Mouse (Mus musculus) MEL (cell line): ENCODE data around the gene Cpxm2. TPM values are rescaled to one million over a fixed set of nuclear protein-coding genes. Genes with fewer than 3 reads are reported as not detected.

Experiments
- DNase-seq: peaks from one replicate; pipeline ENCODE4 v3.0.0; 2011; ENCODE audit warnings: low read depth, low spot score
- H3K27ac ChIP-seq: 2 replicates; pipeline ENCODE4 v1.5.1; 2012; ENCODE audit warnings: low read depth, mild to moderate bottlenecking, control low read depth, low read length, moderate library complexity; ENCODE audit not compliant: control insufficient read depth
- H3K27me3 ChIP-seq, 2 experiments: fragments of 150-350 bp in 1 of 2; sonication (generic) in 1 of 2; 2 replicates each; pipeline ENCODE4 v1.6.1; 2012; ENCODE audit warnings: low read length in 2 of 2, mild to moderate bottlenecking in 2 of 2, improper control_type of control experiment in 1 of 2, moderate library complexity in 1 of 2; ENCODE audit not compliant: insufficient read depth in 2 of 2, control insufficient read depth in 1 of 2
- H3K36me3 ChIP-seq, 2 experiments: 2 replicates each; pipeline ENCODE4 v1.6.1; 2012 to 2014; ENCODE audit warnings: low read length in 2 of 2, improper control_type of control experiment in 1 of 2, inconsistent platforms in 1 of 2, mild to moderate bottlenecking in 1 of 2; ENCODE audit not compliant: insufficient read depth in 2 of 2, control insufficient read depth in 1 of 2
- H3K4me1 ChIP-seq, 2 experiments: fragments of 150-350 bp in 1 of 2; sonication (generic) in 1 of 2; 2 replicates each; pipeline ENCODE4 v1.6.1; 2012; ENCODE audit warnings: low read length in 2 of 2, improper control_type of control experiment in 1 of 2, mild to moderate bottlenecking in 1 of 2; ENCODE audit not compliant: insufficient read depth in 2 of 2, control insufficient read depth in 1 of 2
- H3K4me3 ChIP-seq, 2 experiments: fragments of 150-350 bp in 1 of 2; sonication (generic) in 1 of 2; 2 replicates each; pipeline ENCODE4 v1.5.1; 2012; ENCODE audit warnings: low read depth in 2 of 2, low read length in 2 of 2, mild to moderate bottlenecking in 2 of 2, moderate library complexity in 2 of 2, control low read depth in 1 of 2, improper control_type of control experiment in 1 of 2; ENCODE audit not compliant: control insufficient read depth in 1 of 2, insufficient read depth in 1 of 2
- H3K79me2 ChIP-seq: 2 replicates; pipeline ENCODE4 v1.6.1; 2012; ENCODE audit warnings: mild to moderate bottlenecking, low read length, moderate library complexity; ENCODE audit not compliant: control insufficient read depth, poor library complexity, insufficient read depth
- H3K9ac ChIP-seq: 2 replicates; pipeline ENCODE4 v1.6.1; 2012; ENCODE audit warnings: low read depth, mild to moderate bottlenecking, control low read depth, low read length, moderate library complexity; ENCODE audit not compliant: control insufficient read depth, poor library complexity, severe bottlenecking
- H3K9me3 ChIP-seq: fragments of 150-350 bp; sonication (generic); replicated peaks from 2 replicates; pipeline ENCODE4 v1.6.1; 2012; ENCODE audit warnings: mild to moderate bottlenecking, low read length, improper control_type of control experiment, moderate library complexity; ENCODE audit not compliant: insufficient read depth
- CHD2 ChIP-seq: IDR thresholded peaks from 2 replicates; pipeline ENCODE4 v1.6.1; 2011; ENCODE audit warnings: low read length, improper control_type of control experiment
- CTCF ChIP-seq, 3 experiments: IDR thresholded peaks in 2 of 3; conservative IDR thresholded peaks in 1 of 3; 2 replicates each; pipeline ENCODE4 v1.5.1; 2011 to 2012; ENCODE audit warnings: low read length in 3 of 3, low read depth in 2 of 3, mild to moderate bottlenecking in 2 of 3, improper control_type of control experiment in 1 of 3, inconsistent platforms in 1 of 3, mixed read lengths in 1 of 3, moderate library complexity in 1 of 3; ENCODE audit not compliant: control insufficient read depth in 1 of 3, insufficient read depth in 1 of 3, poor library complexity in 1 of 3, severe bottlenecking in 1 of 3
- E2F4 ChIP-seq: IDR thresholded peaks from 2 replicates; pipeline ENCODE4 v1.6.1; 2011; ENCODE audit warnings: low read depth, low read length, improper control_type of control experiment, borderline replicate concordance
- ELF1 ChIP-seq: IDR thresholded peaks from 2 replicates; pipeline ENCODE4 v1.6.1; 2014; ENCODE audit warnings: low read depth, mild to moderate bottlenecking, inconsistent platforms, low read length, improper control_type of control experiment, moderate library complexity
- ETS1 ChIP-seq: IDR thresholded peaks from 2 replicates; pipeline ENCODE4 v1.6.1; 2012; ENCODE audit warnings: low read depth, mild to moderate bottlenecking, inconsistent platforms, low read length, improper control_type of control experiment, moderate library complexity
- GABPA ChIP-seq: IDR thresholded peaks from 2 replicates; pipeline ENCODE4 v1.6.1; 2012; ENCODE audit warnings: low read depth, mild to moderate bottlenecking, inconsistent platforms, low read length, improper control_type of control experiment, moderate library complexity
- GATA1 ChIP-seq: IDR thresholded peaks from 2 replicates; pipeline ENCODE4 v1.6.1; 2011; ENCODE audit warnings: low read depth, low read length, improper control_type of control experiment
- HCFC1 ChIP-seq: IDR thresholded peaks from 2 replicates; pipeline ENCODE4 v1.6.1; 2012; ENCODE audit warnings: low read depth, mild to moderate bottlenecking, inconsistent platforms, low read length, improper control_type of control experiment, moderate library complexity
- JUND ChIP-seq: IDR thresholded peaks from 2 replicates; pipeline ENCODE4 v1.6.1; 2011; ENCODE audit warnings: low read depth, mild to moderate bottlenecking, improper control_type of control experiment, low read length
- KAT2A ChIP-seq: conservative IDR thresholded peaks from 2 replicates; pipeline ENCODE4 v1.6.1; 2012; ENCODE audit warnings: low read depth, low read length, improper control_type of control experiment, inconsistent platforms
- MAFK ChIP-seq: IDR thresholded peaks from 2 replicates; pipeline ENCODE4 v1.6.1; 2011; ENCODE audit warnings: low read depth, mild to moderate bottlenecking, low read length, improper control_type of control experiment, borderline replicate concordance
- MAX ChIP-seq: IDR thresholded peaks from 2 replicates; pipeline ENCODE4 v1.6.1; 2011; ENCODE audit warnings: low read length, improper control_type of control experiment
- MAZ ChIP-seq: IDR thresholded peaks from 2 replicates; pipeline ENCODE4 v1.6.1; 2012; ENCODE audit warnings: low read depth, mild to moderate bottlenecking, inconsistent platforms, low read length, improper control_type of control experiment
- MEF2A ChIP-seq: IDR thresholded peaks from 2 replicates; pipeline ENCODE4 v1.6.1; 2014; ENCODE audit warnings: low read depth, mild to moderate bottlenecking, inconsistent platforms, low read length, improper control_type of control experiment; ENCODE audit not compliant: poor library complexity, insufficient replicate concordance, severe bottlenecking; ENCODE audit errors: extremely low read depth
- MYB ChIP-seq: IDR thresholded peaks from 2 replicates; pipeline ENCODE4 v1.6.1; 2011; ENCODE audit warnings: mild to moderate bottlenecking, low read depth, low read length, improper control_type of control experiment
- NELFE ChIP-seq: IDR thresholded peaks from 2 replicates; pipeline ENCODE4 v1.6.1; 2011; ENCODE audit warnings: low read depth, low read length, improper control_type of control experiment
- POLR2A ChIP-seq, 2 experiments: IDR thresholded peaks; 2 replicates each; pipeline ENCODE4 v1.6.1; 2011 to 2012; ENCODE audit warnings: low read length in 2 of 2, mild to moderate bottlenecking in 2 of 2, control low read depth in 1 of 2, improper control_type of control experiment in 1 of 2, low read depth in 1 of 2, moderate library complexity in 1 of 2; ENCODE audit not compliant: control insufficient read depth in 1 of 2, insufficient read depth in 1 of 2, poor library complexity in 1 of 2
- POLR2AphosphoS2 ChIP-seq: IDR thresholded peaks from 2 replicates; pipeline ENCODE4 v1.6.1; 2011; ENCODE audit warnings: low read length, improper control_type of control experiment
- RCOR1 ChIP-seq: IDR thresholded peaks from 2 replicates; pipeline ENCODE4 v1.6.1; 2012; ENCODE audit warnings: low read depth, mild to moderate bottlenecking, inconsistent platforms, low read length, improper control_type of control experiment
- SIN3A ChIP-seq: IDR thresholded peaks from 2 replicates; pipeline ENCODE4 v1.6.1; 2012; ENCODE audit warnings: low read length, improper control_type of control experiment, inconsistent platforms
- TAL1 ChIP-seq: IDR thresholded peaks from 2 replicates; pipeline ENCODE4 v1.6.1; 2012; ENCODE audit warnings: mild to moderate bottlenecking, inconsistent platforms, low read length, moderate library complexity, mixed read lengths
- UBTF ChIP-seq: IDR thresholded peaks from 2 replicates; pipeline ENCODE4 v1.6.1; 2012; ENCODE audit warnings: low read depth, mild to moderate bottlenecking, inconsistent platforms, low read length, improper control_type of control experiment, moderate library complexity, borderline replicate concordance; ENCODE audit not compliant: insufficient read depth
- USF2 ChIP-seq, 2 experiments: IDR thresholded peaks; 2 replicates each; pipeline ENCODE4 v1.6.1; 2011 to 2012; ENCODE audit warnings: improper control_type of control experiment in 2 of 2, low read length in 2 of 2, borderline replicate concordance in 1 of 2, inconsistent platforms in 1 of 2, low read depth in 1 of 2, mild to moderate bottlenecking in 1 of 2; ENCODE audit not compliant: insufficient read depth in 1 of 2
- ZC3H11A ChIP-seq: IDR thresholded peaks from 2 replicates; pipeline ENCODE4 v1.6.1; 2012; ENCODE audit warnings: low read depth, mild to moderate bottlenecking, inconsistent platforms, low read length, improper control_type of control experiment
- ZMIZ1 ChIP-seq: IDR thresholded peaks from 2 replicates; pipeline ENCODE4 v1.6.1; 2012; ENCODE audit warnings: low read depth, mild to moderate bottlenecking, inconsistent platforms, low read length, improper control_type of control experiment, moderate library complexity
- ZNF384 ChIP-seq: IDR thresholded peaks from 2 replicates; pipeline ENCODE4 v1.6.1; 2012; ENCODE audit warnings: low read depth, mild to moderate bottlenecking, inconsistent platforms, low read length, improper control_type of control experiment
- polyA plus RNA-seq, 2 experiments: library from polyadenylated mRNA; stranded (reverse) in 1 of 2; unstranded in 1 of 2; fragments of >175 nt in 1 of 2; fragments of >200 nt in 1 of 2; gene quantifications; 2 replicates each; pipeline versions ENCODE4 v1.2.1 to v1.2.4; 2012; ENCODE audit warnings: low replicate concordance in 2 of 2, low read depth in 1 of 2; ENCODE audit not compliant: insufficient read length in 2 of 2, insufficient read depth in 1 of 2, missing spikeins in 1 of 2
- total RNA-seq: library from RNA; depleted of rRNA; stranded (reverse); fragments of 300-350 nt; gene quantifications from 2 replicates; pipeline ENCODE4 v1.2.3, GENCODE M21; 2012

Cpxm2 gene
- total and polyA plus RNA-seq, 3 experiments, result not detected

GRCm38 (mm10) chr7:132169419-132170169 lies 15.1 kb upstream of the Cpxm2 start:
- H3K9me3 ChIP-seq, result no peaks in the 10 kb centered on the region
- H3K79me2 ChIP-seq, result no peaks in the 10 kb centered on the region
- no peaks in the 10 kb centered on the region for H3K4me1 ChIP-seq
- TF ChIP-seq GATA1 (no peak), ZNF384 (no peak), ZMIZ1 (no peak), E2F4 (no peak), ZC3H11A (no peak), NELFE (no peak), MAZ (no peak), MYB (no peak), SIN3A (no peak), MAX (no peak), ELF1 (no peak), HCFC1 (no peak), GABPA (no peak), RCOR1 (no peak), MEF2A (no peak), USF2 (IDR thresholded peaks at IDR 0.05; ENCODE audit: borderline replicate concordance in 1 of 2, insufficient read depth in 1 of 2, low read depth in 1 of 2, low read length in 2 of 2) (no peak), UBTF (no peak), KAT2A (no peak), POLR2AphosphoS2 (no peak)
- TF ChIP-seq, all 39 proteins: peak for 0
- DNase-seq, result no peak
- H3K36me3 ChIP-seq, result no peaks in the 10 kb centered on the region
- H3K4me3 ChIP-seq, result no peak overlapping the region
- no peak overlapping the region for H3K27ac ChIP-seq
- no peak overlapping the region for H3K9ac ChIP-seq
- peaks cover 0 to 3% of the 10 kb centered on the region in 2 experiments; a peak in 2 of 4 replicates for H3K27me3 ChIP-seq

GRCm38 (mm10) chr7:132167239-132167638 lies 12.7 kb upstream of the Cpxm2 start:
- Histone ChIP-seq H3K27ac (no peak overlapping the region), H3K9me3 (no peaks in the 10 kb centered on the region), H3K4me1 (no peaks in the 10 kb centered on the region), H3K79me2 (no peaks in the 10 kb centered on the region), H3K36me3 (no peaks in the 10 kb centered on the region), H3K4me3 (no peak overlapping the region)
- DNase-seq, result no peak
- TF ChIP-seq KAT2A (no peak), ZMIZ1 (no peak), MAFK (no peak), POLR2A (IDR thresholded peaks at IDR 0.05; ENCODE audit: control insufficient read depth in 1 of 2, insufficient read depth in 1 of 2, low read depth in 1 of 2, low read length in 2 of 2, poor library complexity in 1 of 2) (no peak), HCFC1 (no peak), CTCF (IDR thresholded peaks at IDR 0.05 in 2 of 3, conservative IDR thresholded peaks at IDR 0.05 in 1 of 3; ENCODE audit: control insufficient read depth in 1 of 3, insufficient read depth in 1 of 3, low read depth in 2 of 3, low read length in 3 of 3, poor library complexity in 1 of 3, severe bottlenecking in 1 of 3) (no peak), JUND (no peak), CHD2 (no peak), MAZ (no peak), E2F4 (no peak), GATA1 (no peak), TAL1 (no peak), ETS1 (no peak), MAX (no peak)
- TF ChIP-seq, all 39 proteins: peak for 0
- Histone ChIP-seq H3K9ac (no peak overlapping the region), H3K27me3 (no peaks in the 10 kb centered on the region; a peak in 1 of 4 replicates)
